Comparison of ENCODE assay signal across 10 mouse cellular contexts in genomic region chr10:21711866-21712265, GRCm38 (mm10).
"Had no signal": no experiment of that assay in that cellular context is flagged by ENCODE, and none has a peak within 500 bp of the region (broad histone marks: within the 10 kb centered on the region; RNA-seq: fewer than 3 reads in every experiment).

No protein-coding gene starts in this region.

- DNase-seq: kidney, adult 9 months; kidney, postnatal 36 days; liver; liver, embryonic 13.5 days; liver, postnatal 0 days; retina, postnatal 1 day; thymus, adult 2 months; thymus, postnatal 25 days had no signal

- ATAC-seq: hindbrain, postnatal 0 days; liver, postnatal 0 days; midbrain, embryonic 15.5 days had no signal
